Mouse (Mus musculus) kidney, postnatal 0 days (tissue): Measurements from ENCODE around the gene Hoxa3. TPM values are rescaled to one million over a fixed set of nuclear protein-coding genes. Genes with fewer than 3 reads are reported as not detected.

Source experiments
- ATAC-seq: fragments of 200-750 bp; cut with Nextera tagmentation; replicated peaks from 2 replicates; pipeline ENCODE4 v1.8.0; 2017; ENCODE audit warnings: low read depth, moderate number of reproducible peaks, moderate TSS enrichment, moderate library complexity; ENCODE audit not compliant: low FRiP score
- DNase-seq: peaks from one replicate; pipeline ENCODE4 v3.0.0-alpha.2; 2016; ENCODE audit warnings: low spot score
- H3K27ac ChIP-seq: fragments of 300-500 bp; sonication (generic); 2 replicates; pipeline ENCODE4 v1.5.1; 2014; ENCODE audit warnings: mild to moderate bottlenecking
- H3K27me3 ChIP-seq: fragments of 300-500 bp; sonication (generic); 2 replicates; pipeline ENCODE4 v1.6.1; 2014; ENCODE audit warnings: low read length, mixed read lengths; ENCODE audit not compliant: insufficient read depth
- H3K36me3 ChIP-seq: fragments of 300-500 bp; sonication (generic); 2 replicates; pipeline ENCODE4 v1.6.1; 2014; ENCODE audit warnings: low read length, mixed read lengths; ENCODE audit not compliant: insufficient read depth
- H3K4me1 ChIP-seq: fragments of 300-500 bp; sonication (generic); replicated peaks from 2 replicates; pipeline ENCODE4 v1.6.1; 2014; ENCODE audit warnings: antibody characterized with exemption, low read length, mixed read lengths; ENCODE audit not compliant: insufficient read depth
- H3K4me2 ChIP-seq: fragments of 300-500 bp; sonication (generic); 2 replicates; pipeline ENCODE4 v1.6.1; 2014; ENCODE audit warnings: mild to moderate bottlenecking, low read length, moderate library complexity, mixed read lengths
- H3K4me3 ChIP-seq: fragments of 300-500 bp; sonication (generic); replicated peaks from 2 replicates; pipeline ENCODE4 v1.5.1; 2014; ENCODE audit warnings: low read depth, low read length
- H3K9ac ChIP-seq: fragments of 300-500 bp; sonication (generic); 2 replicates; pipeline ENCODE4 v1.6.1; 2014; ENCODE audit warnings: low read depth, low read length
- H3K9me3 ChIP-seq: fragments of 300-500 bp; sonication (generic); replicated peaks from 2 replicates; pipeline ENCODE4 v1.6.1; 2016; ENCODE audit warnings: low read length, inconsistent platforms, mixed read lengths
- CTCF ChIP-seq: IDR thresholded peaks from 2 replicates; pipeline ENCODE4 v1.5.1; 2016; ENCODE audit warnings: antibody characterized with exemption, low read depth, mild to moderate bottlenecking, moderate library complexity
- WGBS: fragments of 180-500 bp; shearing (Covaris S2); extraction: QIAGEN DNeasy Blood & Tissue Kit; methylation state at CpG from one replicate; pipeline ENCODE4 v1.1.7; 2014; 5-methylcytosine and 5-hydroxymethylcytosine counted together
- polyA plus RNA-seq: library from polyadenylated mRNA; unstranded; fragments of >200 nt; fragmentation: Nextera tagmentation; extraction: Ambion mirVana; gene quantifications from 2 replicates; pipeline ENCODE4 v1.2.1, GENCODE M21; 2015

The Hoxa3 gene
- polyA plus RNA-seq, 1 experiment from 2014 or later = 4.8 TPM

GRCm38 (mm10) chr6:52241001-52241621 lies 28.0 kb upstream of the Hoxa3 start:
- 11% methylated on average over 9 of the region's 9 CpGs for WGBS
- no peak for DNase-seq
- Histone ChIP-seq H3K9me3 (no peaks in the 10 kb centered on the region), H3K36me3 (no peaks in the 10 kb centered on the region), H3K27me3 (no peaks in the 10 kb centered on the region), H3K4me3 (peak overlapping the region; percentile 85), H3K4me2 (peak overlapping the region; percentile 92), H3K4me1 (peaks cover 13% of the 10 kb centered on the region), H3K27ac (peak overlapping the region; percentile 97), H3K9ac (peak overlapping the region; percentile 98)
- no peak for TF ChIP-seq CTCF
- no peak for ATAC-seq

- Histone ChIP-seq H3K27ac (peak within 1 kb of the TSS; percentile 97), H3K9ac (peak within 1 kb of the TSS; percentile 98), H3K36me3 (no peaks in the 10 kb centered on the region), H3K27me3 (no peaks in the 10 kb centered on the region), H3K9me3 (no peaks in the 10 kb centered on the region), H3K4me2 (peak within 1 kb of the TSS; percentile 92), H3K4me1 (peaks cover 13% of the 10 kb centered on the region), H3K4me3 (peak within 1 kb of the TSS; percentile 85)
- WGBS = 2% methylated on average over 35 of the region's 35 CpGs
- ATAC-seq (peak; percentile 68), DNase-seq (peak; percentile 97)
- peak; percentile 89 for TF ChIP-seq CTCF
Measured at GRCm38 (mm10) chr6:52240389-52241000, 27.4 kb upstream of the Hoxa3 start, which contains the start of gene Hoxa10. Hoxa10 (minus strand) TSS chr6:52240854.

- ATAC-seq (no peak), DNase-seq (no peak)
- no peak for TF ChIP-seq CTCF
- H3K36me3 ChIP-seq = no peaks in the 10 kb centered on the region
- H3K4me3 ChIP-seq = peak overlapping the region; percentile 85
- WGBS = under 1% methylated on average over 30 of the region's 30 CpGs
- peaks cover 13% of the 10 kb centered on the region for H3K4me1 ChIP-seq
- no peaks in the 10 kb centered on the region for H3K9me3 ChIP-seq
- H3K4me2 ChIP-seq = peak overlapping the region; percentile 92
- peak overlapping the region; percentile 97 for H3K27ac ChIP-seq
- H3K9ac ChIP-seq = peak overlapping the region; percentile 98
- H3K27me3 ChIP-seq = no peaks in the 10 kb centered on the region
Measured at GRCm38 (mm10) chr6:52239625-52240388, 26.7 kb upstream of the Hoxa3 start.

DNA sequence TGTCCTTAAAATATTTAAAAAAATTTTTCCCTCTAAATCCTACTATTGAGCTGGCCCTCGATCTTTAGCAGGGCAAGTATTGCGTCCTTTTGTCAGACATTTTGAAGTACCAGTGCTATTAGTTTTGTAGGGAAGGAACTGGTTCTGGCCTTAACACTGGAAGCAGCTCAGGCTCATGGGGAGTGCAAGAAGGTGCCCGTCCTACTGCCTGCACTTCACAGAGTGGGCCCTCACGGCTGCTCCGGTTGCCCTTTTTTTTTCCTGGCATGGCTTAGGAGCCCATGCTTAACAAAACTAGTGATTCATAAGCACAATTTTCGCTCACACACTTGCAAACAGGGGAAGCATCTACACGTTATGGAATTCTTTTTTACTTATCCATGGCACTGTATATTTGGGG lies 25.8 kb upstream of the Hoxa3 start:
- Histone ChIP-seq H3K4me1 (peaks cover 13% of the 10 kb centered on the region), H3K4me3 (peak overlapping the region; percentile 85), H3K27me3 (no peaks in the 10 kb centered on the region), H3K36me3 (no peaks in the 10 kb centered on the region), H3K9ac (peak overlapping the region; percentile 98), H3K9me3 (no peaks in the 10 kb centered on the region), H3K4me2 (peak overlapping the region; percentile 92), H3K27ac (peak overlapping the region; percentile 97; the same call in 1 of the 2 replicates)
- ATAC-seq = no peak
- TF ChIP-seq CTCF = no peak
- 3% methylated on average over 7 of the region's 7 CpGs for WGBS
- peak; percentile 70 for DNase-seq

GRCm38 (mm10) chr6:52238155-52238545 lies 25.0 kb upstream of the Hoxa3 start:
- TF ChIP-seq CTCF = no peak
- DNase-seq = no peak
- Histone ChIP-seq H3K9ac (peak overlapping the region; percentile 98), H3K9me3 (no peaks in the 10 kb centered on the region), H3K36me3 (no peaks in the 10 kb centered on the region), H3K4me2 (peak overlapping the region; percentile 92), H3K4me1 (peaks cover 13% of the 10 kb centered on the region), H3K4me3 (peak overlapping the region; percentile 85), H3K27me3 (no peaks in the 10 kb centered on the region), H3K27ac (peak overlapping the region; percentile 55; the same call in 1 of the 2 replicates)
- WGBS = 11% methylated on average over 7 of the region's 7 CpGs
- no peak for ATAC-seq

DNA sequence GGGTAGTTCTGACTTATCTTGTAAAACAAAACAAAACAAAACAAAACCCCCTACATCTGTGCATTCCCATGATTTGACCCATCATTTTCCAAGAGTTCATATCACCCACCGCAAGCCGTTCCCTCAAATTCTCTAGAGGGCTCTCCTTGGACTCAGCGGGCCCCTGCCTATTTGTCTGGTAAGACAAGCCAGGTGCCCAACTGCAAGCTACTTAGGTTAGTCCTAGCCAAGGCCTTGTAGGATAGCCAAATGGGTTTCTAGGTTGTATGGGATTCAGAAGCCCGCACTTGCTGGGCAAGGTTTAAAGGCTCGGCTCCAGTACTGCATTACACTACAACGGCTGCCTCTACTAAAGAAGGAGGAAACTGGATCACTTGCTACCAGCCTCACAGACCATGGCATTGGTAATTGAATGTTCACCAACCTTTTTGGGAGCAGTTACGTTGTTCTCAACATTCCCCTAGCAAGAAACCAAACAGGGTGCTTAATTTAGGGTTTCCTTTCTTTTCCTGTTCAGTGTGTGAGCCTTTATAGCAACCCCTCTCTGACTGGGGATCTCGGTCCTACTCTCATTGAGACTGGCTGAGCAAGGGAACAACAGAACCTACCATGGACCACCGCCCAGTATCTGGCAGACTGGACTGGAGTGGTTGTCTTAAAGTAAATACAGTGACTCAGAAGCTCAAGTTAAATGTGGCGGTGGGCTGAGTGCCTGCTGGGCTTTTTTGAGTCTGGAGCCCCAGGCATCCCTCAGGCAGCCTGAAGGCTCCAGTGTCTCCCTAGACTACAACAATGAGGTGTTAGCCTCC lies 24.4 kb upstream of the Hoxa3 start:
- Histone ChIP-seq H3K4me3 (peak overlapping the region; percentile 85), H3K27ac (peak overlapping the region; percentile 55), H3K4me2 (peak overlapping the region; percentile 92), H3K9ac (peak overlapping the region; percentile 98), H3K4me1 (peaks cover 13% of the 10 kb centered on the region), H3K27me3 (no peaks in the 10 kb centered on the region), H3K9me3 (no peaks in the 10 kb centered on the region), H3K36me3 (no peaks in the 10 kb centered on the region)
- DNase-seq = peak; percentile 57
- 19% methylated on average over 10 of the region's 10 CpGs for WGBS
- no peak for ATAC-seq
- no peak for TF ChIP-seq CTCF
